Mouse (Mus musculus) spleen, postnatal 14 days (tissue): ENCODE results near the gene Slc13a4.
A peak's percentile ranks its signal among the peaks of the same experiment; 100 is the strongest.

Experiments used
- DNase-seq, 2 experiments: peaks; one replicate each; pipeline ENCODE4 v3.0.0; 2021 to 2022; ENCODE audit warnings: low spot score in 2 of 2

Slc13a4 gene

DNA sequence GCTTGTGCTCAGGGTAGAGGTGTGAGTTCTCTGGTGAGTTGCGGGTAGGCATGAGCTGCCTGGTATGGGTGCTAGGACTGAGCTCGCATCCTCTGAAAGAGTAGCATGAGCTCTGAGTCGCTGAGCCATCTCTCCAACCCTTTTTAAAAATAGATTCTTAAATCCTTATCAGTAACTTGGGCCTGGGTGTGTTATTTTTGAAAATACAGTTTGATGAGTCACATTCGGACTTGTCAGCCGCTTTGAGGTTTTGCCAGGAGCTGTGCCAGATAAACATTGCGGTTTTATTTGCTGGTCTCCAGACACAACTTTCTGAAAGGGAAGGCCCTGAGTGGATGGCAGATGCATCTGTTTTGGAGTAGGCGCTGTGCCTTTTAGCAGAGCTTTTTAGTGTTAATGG is 51.2 kb downstream of the Slc13a4 start:
- peak; percentile 29 to 55 for DNase-seq

DNA sequence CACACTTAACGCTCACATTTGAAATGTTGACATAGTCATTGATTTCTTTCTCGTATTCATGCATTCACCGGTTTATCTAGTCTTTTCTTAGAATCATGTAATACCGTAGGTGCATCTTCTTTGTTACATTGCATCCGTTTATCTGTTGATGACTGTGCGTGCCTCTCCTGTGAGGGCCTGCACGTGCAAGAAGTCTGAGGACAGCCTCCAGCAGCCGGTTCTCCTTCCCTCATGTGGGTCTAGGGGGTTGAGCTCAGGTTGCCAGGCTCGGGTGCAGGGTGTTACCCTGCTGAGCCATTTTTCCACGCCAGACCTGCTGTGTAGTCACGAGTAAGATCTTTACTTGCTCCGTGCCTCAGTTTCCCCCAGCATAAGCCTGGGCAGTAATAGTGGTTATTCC is 52.9 kb downstream of the Slc13a4 start:
- DNase-seq, result peak in 1 of 2 experiments; percentile 8

DNA sequence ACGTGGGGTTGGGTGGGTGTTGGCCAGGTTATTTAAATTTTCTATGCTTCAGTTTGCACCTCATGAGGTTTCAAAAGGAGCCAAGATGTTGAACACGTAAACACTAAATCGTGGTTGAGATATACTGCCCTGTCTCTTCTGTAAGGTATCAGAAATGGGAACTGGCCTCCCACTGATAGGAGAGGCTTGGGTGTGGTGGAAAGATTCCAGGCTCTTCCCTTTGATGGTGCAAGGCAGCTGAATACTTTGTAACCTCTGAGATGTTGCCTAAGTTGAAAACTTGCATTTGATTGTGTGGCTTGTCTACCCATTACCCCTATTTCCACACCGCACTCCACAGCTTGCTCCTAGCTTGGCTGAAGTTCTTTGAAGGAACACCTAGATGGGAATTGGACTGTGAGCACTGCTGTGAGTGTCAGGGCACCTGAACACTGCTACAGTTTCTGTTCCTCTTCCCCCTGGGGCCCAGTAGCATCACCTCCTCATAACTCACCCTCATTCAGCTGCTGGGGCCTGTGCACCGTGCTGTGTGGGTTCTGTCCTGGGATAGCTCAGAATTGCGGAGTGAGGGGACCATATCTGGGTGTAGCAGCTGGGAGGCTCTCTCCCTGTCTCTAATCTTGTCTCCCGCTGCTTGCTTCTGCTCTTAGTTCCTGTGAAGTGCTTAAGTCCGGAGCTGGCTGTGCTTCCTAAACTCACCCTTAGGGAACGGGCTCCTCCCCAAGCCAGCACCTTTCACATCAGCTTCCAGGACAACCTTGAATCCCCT is 53.6 kb downstream of the Slc13a4 start:
- peak; percentile 33 to 53 for DNase-seq

DNA sequence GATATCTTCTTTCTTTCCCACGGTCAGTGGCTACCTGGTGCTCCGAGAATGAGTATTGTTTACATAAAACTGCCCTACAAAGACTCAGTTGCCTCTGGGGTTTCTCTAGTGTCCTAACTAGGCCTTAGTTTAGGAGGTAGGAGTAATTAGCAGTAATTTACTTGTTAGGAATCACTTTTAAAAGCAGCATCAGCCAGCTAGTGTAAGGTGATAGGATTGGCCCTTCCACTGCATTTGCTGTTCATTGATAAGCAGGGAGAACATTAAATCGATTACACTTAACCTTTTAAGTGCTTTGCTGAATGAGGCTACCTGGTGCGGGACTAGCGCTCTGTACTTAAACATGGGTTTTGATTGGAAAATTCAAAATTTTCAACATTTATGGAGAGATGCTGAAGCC is 54.5 kb downstream of the Slc13a4 start:
- no peak for DNase-seq

DNA sequence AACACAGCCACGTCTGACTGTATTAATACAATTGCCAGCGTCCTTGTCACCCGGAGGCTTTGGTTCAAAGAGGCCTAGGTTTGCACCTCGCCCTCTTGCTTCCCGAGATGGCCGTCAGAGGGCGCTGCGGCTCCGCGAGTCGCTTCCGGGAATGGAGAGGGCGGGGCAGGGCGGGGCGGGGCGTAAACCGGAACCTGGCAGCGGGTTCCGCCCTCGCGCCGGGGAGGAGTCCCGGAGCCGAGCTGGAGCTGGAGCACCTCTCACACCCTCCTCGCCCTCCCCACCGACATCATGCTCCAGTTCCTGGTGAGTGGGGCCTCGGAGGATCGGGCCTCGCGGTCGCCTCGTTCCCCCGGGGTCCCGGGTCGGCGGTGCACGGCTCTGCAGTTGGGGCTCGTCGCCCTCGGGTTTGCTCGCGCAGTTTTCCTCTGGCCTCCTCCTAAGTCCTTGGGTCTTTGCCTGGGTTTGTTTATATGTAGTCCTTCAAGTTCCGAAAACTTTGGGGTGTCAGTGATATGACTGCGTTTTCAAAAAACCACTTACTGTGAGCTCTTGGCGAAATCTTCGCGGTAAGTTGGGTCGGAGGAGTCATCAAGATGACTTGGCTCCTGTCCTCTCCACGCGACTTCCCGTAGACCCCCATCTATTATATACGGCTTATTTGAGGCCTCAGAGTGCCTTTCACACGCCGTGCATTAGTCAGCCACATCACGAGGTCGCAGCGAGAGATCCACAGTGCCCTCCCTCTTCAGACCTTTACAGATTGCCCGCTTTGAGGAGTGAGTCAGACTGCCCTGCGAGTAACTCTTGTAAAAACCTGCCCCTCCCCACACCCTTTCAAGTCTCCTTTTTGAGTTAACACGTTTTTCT is 55.2 kb downstream of the Slc13a4 start:
- peak; percentile 85 to 93 for DNase-seq

DNA sequence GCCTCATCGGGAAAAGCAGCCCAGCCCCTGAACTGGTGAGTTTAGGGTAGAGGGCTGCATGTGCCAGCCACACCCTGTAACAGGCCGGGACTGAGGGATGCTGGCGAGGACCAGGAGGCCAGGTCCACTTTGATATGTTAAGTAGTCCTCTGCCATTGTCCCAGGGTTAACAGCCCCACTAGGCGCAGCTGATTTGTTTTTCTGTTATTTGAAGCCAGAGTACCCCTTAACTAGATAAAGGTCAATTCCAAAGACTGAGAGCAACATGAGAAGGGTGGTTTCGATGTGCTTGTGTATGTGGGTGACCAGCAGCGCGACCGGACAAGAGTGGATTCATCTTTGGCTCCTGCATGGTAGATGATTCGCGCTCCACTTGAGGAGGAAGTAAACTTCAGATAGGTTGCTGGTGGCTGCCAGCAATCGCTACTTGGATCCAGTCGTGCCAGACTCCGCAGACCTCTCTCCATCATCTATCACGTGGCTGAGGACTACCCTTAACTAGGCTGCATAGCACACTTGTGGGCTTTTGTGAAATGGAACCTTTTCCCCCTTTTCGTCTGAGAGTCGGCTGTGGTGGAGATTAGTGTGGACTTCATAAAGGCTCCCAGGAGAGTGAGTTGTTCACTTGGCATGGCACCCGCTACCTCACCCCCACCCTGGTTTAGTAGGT is 56.0 kb downstream of the Slc13a4 start:
- no peak for DNase-seq

DNA sequence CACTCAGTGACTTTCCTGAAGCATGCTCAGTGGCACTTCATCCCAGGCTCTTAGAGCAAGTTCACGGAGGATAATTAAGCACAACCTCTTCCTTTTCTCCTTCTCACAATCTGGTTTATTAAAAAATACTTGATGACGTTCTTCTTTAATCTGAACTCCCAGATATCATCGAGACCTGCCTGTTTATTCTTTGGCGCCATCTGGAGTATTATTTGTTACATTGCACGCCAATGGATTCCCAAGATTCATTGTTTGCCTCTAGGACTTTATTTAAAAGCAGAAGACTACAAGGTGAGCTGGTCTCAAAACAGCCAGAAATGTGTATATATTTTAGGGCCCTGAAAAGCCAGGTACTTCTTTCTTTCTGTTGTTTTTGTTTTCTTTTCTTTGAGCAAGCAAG is 62.8 kb downstream of the Slc13a4 start:
- no peak for DNase-seq

DNA sequence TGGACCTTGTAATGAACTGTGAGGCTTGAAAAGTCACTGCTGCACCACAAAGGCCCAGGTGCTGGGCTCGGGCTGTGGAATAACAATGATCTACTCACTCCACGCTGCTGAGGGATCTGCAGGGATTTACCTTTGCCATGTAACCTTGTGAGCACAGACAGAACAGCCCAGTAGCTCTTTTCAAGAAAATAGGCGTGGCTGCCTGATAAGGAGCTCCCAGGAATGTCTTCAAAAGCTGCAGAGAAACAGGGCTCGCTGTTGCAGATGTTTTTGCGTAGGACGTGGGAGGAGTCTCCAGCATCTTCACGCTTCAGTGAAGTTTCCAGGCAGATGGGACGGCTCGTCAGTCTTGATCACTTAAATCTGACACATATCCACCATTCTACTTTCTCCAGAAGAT is 63.9 kb downstream of the Slc13a4 start:
- no peak for DNase-seq

DNA sequence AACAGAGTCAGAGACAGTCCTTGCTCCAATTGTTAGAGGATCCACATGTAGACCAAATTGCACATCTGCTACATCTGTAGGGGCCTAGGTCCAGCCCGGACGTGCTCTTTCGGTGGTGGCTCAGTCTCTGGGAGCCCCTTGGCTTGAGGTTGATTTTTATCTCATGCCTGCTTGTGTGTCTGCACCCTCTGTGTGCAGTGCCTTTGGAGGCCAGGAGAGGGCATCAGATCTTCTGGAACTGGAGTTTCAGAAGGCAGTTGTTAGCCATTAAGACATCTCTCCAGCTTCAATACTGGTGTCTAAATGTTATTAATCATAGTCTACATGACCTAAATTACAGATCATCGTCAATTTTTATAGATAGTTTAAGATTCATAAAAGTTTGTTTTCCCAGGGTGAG is 64.7 kb downstream of the Slc13a4 start:
- no peak for DNase-seq

DNA sequence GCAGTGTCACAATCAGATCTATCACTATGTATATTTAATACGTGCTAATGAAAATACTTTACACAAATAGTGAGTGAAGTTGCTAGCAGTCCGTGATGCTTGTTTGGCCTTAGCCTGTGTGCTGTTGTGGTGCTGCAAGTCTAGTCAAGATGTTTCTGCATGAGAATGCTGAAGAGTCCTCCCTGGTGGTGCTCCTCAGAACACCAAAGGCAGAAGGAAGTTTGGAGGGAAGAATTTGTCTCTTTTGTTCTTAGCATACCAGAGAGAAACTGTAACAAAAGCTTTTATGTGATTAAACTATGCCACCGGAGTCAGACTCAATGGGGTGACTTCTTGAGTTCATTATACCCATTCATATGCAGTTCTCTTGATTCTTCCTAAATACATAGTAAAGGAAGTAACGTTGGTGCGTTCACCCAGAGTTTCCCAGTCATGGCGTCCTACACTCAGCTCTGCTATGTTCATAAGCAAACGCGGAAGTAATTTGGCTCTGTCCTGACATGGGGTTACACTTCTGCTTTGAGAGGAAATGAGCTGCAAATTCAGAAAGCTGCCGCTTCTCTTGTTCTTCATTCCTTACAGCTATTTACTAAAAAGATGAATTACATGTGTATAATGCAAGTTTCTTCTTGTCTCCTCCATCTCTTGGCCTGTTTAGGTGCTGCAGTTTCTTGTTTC is 71.7 kb downstream of the Slc13a4 start:
- DNase-seq, result no peak

DNA sequence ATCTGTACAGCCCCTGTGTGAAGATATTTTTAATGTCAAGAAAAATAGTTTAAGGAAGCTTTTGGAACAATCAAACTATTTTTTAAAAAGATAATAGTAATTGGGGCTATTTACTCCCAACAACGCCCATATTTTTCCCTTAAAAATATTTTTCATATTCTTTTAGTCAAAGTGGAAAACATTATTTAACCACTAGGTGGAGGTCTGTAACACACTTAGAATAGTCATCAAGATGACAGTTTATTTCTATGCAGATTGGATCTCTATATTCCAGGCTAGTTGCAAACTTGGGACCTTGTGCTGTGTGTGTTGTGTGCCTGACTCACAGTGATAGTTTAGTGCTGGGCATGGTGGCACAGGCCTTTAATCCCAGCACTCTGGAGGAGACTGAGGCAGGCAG is 78.5 kb downstream of the Slc13a4 start:
- no peak for DNase-seq

DNA sequence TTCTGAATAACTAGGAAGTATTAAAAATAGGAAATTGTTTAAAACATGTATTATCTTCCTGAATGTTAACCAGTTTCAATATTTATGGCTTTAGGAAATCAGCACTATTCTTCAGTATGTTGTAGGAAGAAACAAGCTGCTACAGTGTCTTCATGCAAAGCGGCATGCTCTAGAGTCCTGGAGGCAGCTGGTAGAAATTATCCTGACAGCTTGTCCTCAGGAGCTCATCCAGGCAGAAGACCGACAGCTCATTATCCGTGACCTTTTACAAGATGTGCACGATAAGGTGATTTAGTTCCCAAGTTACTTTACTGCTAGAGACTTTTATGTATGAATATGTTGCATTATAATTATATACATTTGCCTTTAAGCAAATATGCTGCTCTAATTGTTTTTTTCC is 82.2 kb downstream of the Slc13a4 start:
- no peak for DNase-seq
